Mouse (Mus musculus) bone marrow, adult 2 months (tissue): ENCODE measurements at regions not wholly inside any gene's neighbourhood (a gene's known extent, or its start where the extent isn't known, plus 50 kb on each side); places are given as distances from the start of the nearest gene placed in this dataset.

ENCODE experiments used
- CTCF ChIP-seq: fragments of 200-500 bp; IDR thresholded peaks from 2 replicates; pipeline ENCODE4 v1.5.1; 2011; ENCODE audit warnings: low read length, control low read depth; ENCODE audit not compliant: control insufficient read depth, insufficient read depth
- POLR2A ChIP-seq: fragments of 200-500 bp; IDR thresholded peaks from 2 replicates; pipeline ENCODE4 v1.6.1; 2011; ENCODE audit warnings: low read depth, mild to moderate bottlenecking, control low read depth, low read length, borderline replicate concordance; ENCODE audit not compliant: control insufficient read depth

DNA sequence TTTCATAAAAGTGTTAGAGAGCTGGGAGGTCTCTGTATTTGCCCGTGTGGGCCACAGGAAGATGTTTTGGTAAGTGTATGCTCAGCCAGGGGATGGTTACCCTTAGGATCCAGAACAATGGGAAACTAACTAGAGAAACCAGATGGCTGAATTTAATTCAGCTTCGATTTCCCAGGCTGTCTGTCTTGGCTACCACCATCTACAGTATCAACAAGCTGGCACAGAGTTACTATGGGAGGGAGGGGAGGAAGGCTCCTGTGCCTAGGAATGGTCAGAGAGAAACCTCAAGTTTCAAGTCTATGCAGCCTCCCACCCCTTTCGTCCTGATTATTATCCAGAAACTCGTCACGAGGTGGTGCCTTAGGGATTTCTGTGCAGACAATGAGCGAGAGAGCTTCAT lies 55.6 kb upstream of the Abcd3 start:
- no peak for TF ChIP-seq POLR2A
- no peak for TF ChIP-seq CTCF
